Mouse (Mus musculus) adrenal gland, postnatal 14 days (tissue): Measurements from ENCODE around the gene Adcy7. TPM values are rescaled to one million over a fixed set of nuclear protein-coding genes. Genes with fewer than 3 reads are reported as not detected.

Experiments
- DNase-seq: peaks from one replicate; pipeline ENCODE4 v3.0.0; 2021; ENCODE audit warnings: mixed read lengths
- total RNA-seq: library from RNA; stranded (reverse); gene quantifications from 2 replicates; pipeline ENCODE4 v1.2.3, GENCODE M21; 2021

The Adcy7 gene
- total RNA-seq, 1 experiment from 2014 or later, result 5.6 TPM

DNA sequence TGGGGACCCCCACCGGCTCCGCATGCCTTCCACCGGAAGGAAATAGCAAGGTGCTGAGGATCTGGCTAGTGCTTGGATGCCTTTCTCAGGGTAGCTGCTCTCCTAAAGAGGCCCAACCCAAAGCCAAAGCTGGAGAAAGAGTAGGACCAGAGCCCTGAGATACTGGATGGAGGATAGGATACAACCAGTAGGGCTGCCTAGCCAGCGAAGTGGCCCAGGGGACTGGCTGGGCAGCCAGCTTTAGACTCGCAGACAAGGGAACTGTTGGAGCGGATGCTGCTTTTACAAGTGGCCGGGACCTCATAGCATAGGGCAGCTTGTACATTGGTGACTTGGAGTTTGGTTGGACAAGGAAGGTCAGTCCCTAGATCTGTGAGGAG lies 838 bp downstream of the Adcy7 start:
- no peak for DNase-seq

DNA sequence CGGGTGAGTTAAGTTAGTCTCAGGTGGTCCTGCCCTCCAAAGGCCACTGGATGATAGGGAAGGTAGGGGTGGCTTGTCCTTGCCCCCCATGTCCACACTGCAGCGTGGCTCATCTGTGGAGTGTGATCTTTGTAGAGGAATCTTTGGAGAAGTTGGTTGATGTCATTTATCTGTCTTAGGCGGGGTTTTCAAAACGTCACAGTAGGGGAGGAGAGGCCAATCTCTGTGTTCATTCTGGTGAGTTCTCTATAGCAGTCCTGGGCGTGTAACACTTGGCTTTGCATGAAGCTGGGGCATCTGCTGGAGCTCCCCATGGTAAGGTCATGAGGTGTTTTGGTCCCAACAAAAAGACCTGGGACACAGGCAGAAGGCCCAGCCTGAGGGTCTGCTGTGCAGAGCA lies 1.9 kb downstream of the Adcy7 start:
- no peak for DNase-seq

GRCm38 (mm10) chr8:88279220-88279619 lies 7.0 kb downstream of the Adcy7 start:
- DNase-seq, result no peak

- DNase-seq, result no peak
These were observed 7.5 kb downstream of the Adcy7 start for GRCm38 (mm10) chr8:88279670-88280069.

DNA sequence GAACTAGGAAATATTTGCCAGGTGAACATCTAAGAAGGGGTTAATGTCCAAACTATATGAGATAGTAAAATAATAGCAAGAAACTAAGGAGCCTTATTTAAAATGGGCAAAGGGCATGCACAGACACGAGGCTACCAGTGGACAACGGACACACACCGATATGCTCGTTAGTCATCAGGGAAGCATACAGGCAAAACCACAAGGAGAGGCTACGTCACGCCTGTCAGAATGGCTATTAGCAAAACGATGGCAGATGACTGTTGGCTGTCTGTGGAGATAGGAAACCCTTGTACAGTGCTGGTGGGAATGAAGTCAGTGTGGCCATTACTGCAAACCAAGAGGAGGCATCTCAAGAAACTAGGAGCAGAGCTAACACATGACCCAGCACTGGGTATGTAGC lies 8.7 kb downstream of the Adcy7 start:
- no peak for DNase-seq

- DNase-seq, result peak; percentile 90
These were observed 10.5 kb downstream of the Adcy7 start for GRCm38 (mm10) chr8:88282684-88283083.

DNA sequence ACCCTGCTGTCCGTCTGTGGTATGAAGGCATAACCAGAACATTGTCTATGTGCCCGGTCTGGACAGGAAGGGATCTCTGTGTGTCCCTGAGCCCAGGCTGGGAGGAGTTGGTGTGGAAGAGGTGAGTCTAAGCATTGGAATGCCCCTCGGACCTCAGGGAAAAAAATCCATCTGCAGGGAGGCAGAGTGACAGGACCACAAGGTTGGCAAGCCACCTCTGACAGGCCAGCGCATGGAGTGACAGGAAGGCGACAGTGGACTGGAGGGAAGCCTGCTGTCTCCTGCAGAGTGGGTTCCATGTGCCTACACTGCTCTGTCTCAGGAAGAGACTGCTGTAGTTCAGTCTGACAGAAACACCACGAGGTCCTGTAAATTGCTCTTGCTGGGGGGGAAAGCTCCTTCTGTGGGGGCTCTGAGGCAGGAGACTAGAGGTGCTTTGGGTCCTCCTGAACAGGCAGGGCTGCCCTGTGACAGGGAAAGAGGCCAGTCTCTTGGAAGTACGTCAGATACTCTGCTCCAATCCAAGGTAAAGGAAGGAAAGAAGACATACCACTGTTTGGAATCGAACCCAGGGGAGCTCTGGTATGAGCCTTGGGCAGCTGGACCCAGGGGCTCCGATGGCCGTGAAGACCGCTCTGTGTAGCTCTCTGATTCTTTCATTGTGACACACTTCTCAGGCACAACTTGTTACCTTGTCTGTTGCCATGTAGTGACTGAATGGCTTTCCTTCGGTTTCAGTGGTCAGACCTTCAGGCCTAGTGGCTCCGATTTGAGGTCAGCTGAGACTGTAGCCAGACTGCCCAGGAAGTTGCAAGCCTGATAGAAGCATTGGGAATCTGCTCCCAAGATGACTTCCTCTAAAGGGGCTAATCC lies 11.3 kb downstream of the Adcy7 start:
- DNase-seq, result peak; percentile 47

DNA sequence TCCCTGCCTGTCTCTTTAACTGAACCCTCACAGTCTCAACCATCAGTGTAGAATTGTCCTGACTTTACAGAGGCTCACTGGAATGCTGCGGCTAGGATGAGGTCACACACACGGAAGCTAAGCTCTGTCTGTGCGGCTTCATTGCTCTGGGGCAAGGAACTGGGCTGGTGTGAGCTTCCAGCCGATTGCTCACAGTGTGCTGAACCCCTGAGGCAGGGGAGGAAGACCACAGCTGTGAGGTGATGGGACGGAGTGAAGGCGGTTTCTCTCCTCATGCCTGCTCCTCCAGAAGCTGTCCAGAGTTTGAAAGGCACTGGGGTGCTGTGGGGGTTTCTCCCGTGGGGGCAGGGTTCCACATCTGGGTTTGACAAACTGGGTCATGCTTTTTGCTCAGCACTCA lies 12.5 kb downstream of the Adcy7 start:
- no peak for DNase-seq

DNA sequence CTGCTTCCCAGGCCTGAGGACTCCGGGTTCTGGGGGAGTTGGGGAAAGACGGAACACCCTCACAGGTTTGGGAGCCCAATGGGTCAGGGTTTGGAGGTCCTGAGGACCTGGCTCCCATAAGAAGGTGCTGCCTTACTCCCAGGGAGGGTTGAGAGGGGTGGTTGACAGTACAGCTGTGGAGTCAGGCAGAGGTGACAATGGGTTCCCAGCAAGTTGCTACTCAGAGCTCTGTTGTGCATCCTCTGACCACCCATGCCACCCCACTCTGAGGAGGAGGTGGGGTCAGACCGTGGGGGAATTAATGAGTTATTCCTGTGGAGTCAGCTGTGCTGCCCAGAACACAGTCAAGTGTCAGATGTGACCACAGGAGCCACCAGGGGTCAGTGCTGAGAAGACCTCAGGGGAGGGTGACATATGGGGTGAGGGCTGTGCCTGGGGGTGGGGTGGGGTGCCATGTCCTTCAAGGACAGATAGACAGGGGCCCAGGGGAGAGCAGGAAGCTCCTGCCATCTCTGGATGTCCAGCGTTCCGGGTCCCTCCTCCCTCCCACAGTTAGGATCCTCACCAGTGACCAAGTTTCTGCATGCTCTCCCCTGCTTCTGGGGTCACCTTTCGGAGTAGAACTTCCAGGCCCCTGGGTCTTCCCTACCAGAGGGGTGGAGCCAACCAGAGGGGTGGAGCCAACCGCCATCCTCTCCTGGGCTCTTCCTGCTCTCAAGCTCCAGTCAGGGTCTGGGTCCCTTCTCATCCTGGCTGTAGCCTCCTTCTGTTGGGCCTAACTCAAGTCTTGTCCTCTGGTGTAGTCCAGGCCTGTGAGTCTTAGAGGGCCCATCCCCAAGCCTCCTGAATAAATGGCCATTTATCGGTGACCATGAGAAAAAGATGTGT lies 13.5 kb downstream of the Adcy7 start:
- peak; percentile 54 for DNase-seq

DNA sequence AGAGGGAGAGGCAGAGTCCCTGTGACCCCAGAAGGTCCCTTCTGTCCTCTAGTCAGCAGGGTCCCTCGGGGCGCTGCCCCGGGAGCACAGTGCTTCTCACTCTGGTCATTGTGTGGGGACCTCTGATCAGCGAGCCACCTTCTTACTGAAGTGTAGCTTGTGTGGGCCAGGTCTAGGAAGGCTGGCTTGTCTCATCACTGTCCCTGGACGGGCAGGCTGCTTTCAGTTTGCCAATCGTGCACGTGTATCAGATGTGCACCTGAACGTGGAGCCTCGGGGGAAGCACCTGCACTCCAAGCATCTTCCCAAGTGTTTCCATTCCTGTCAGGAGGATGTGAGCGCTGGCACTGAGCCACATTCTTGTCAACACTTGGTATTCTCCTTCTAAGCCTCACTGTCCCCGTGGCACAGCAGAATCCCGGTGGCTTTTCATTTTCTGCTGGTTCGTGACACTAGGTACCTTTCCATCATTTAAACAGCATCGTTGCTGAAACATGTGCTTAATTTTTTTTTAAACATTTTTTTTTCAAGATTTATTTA lies 14.3 kb downstream of the Adcy7 start:
- peak; percentile 24 for DNase-seq

DNA sequence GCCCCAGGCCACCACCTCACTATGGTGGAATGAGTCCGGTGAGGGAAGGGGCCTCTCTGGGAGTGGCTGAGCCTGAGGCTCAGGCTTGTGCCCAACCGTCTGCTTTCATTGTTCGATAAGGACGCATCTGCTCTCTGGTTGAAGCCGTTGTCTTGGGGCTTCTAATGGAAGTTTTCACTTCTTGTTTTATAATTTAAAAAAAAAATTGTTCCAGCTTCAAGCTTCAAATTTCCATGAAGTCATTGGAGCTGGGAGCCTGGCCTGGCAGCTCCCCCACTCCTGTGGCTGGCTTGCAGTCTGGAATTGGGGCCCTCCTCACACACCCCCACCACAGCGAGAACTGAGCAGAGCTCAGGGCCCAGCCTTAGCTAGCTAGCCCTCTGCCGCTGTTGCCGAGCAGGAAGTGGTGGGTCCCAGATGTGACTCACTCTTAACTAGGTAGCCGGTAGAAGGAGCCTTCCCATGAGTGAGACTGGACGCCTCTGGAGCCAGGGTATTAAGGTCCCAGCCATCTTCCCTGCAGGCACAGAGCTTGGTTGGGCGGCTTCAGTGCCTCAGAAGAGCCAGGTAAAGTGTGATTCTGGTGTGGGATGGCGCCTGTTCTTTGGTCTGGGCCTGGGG lies 16.5 kb downstream of the Adcy7 start:
- DNase-seq, result peak; percentile 43

DNA sequence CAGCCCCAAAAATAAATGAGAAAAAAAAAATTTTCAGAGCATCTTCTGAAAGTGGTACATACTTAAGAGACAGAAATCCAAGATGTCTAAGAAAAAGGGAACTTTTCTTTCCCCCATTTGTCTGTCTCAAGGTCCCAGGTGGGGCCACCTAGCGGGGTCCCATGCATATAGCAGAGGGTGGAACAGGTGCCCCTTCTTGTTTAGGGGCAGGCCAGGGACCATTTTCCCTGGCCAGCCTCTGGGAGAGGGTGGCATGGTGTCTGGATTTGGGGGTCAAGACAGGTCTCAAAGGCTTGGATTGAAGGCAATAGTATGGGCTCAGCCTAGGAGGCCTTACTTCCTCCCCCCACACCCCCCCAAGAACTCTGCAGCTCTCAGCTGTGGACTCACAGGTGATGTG lies 17.7 kb downstream of the Adcy7 start:
- DNase-seq, result no peak

DNA sequence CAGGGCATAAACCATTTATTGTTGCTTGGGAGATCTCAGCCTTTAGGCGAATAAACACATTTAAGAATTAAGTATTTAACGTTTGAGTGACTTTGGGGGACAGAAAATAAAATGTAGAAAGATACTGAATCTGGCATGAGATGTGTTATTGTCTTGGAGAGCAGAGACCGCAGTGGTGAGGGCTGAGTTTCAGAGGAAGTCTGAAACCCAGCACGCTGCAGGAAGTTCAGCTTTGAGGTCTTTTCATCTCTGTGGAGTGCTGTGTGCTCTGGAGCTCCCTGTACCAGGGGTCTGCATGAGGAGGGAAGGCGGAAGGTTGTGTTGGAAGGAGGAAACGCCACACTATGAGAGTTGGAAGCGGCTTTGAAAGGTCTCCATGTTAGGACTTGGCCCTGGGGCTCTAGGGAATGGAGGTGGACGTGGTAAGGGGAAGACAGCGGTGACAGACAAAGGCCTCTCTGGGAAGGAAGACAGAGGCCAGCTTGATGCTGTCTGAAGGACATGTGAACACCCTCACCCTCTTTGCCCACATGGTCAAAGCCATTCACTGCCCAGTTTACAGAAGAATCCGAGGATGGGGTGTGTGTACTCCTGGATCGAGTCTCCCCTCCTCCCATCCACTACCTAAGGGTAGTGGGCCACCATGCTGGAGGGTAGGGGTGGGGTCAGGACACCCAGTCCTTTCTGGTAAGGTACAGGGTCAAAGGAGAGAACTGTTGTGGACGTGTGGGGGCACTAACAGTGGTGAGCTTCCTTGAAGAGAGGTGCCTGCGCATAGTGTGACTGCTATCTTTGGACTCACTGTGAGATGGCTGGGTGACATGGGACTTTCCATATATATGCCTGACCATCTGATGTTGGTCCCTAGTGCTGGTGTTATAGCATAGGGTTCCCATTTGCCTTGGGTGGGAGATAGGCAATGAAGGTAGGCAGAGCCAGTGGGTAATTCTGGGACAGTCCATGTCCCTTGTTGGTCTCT lies 18.4 kb downstream of the Adcy7 start:
- DNase-seq, result no peak

GRCm38 (mm10) chr8:88291305-88291690 lies 19.1 kb downstream of the Adcy7 start:
- DNase-seq, result no peak

GRCm38 (mm10) chr8:88292926-88293325 lies 20.7 kb downstream of the Adcy7 start:
- no peak for DNase-seq

DNA sequence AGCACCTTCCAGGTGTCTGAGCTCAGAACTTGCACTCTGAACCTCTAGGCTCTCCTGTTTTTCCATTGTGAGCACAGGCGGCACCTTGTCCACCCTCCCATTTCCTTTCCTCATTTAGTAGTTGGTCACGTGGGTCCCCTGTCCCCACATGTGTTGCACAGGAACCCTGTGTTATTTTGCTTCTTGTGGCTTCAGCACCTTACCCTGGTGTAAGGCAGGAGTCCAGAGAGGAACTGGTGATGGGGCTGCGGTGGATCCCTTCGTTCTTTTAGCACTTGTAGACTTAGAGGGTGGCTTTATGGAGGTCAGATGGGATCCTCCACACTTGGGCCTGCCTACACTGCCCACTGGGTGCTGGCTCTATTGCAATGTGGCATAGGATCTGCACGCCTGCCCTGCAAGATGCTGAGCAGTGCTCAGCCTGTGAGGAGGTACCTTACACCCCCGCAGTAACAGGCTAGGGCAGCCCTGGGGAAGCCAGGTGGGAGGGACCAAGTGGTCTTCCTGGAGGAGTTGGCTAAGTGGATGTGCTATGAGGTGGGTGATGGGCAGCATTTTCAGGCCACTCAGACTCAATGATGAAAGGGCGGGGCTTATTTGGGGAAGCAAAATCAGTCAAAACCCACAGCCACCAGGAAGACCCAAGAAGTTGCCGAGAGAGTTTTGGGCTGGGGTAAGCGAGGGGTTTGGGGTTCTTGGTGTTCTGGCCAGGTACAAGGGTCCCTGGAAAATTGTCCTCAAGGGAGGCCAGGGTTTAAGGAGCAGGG lies 21.6 kb downstream of the Adcy7 start:
- no peak for DNase-seq

DNA sequence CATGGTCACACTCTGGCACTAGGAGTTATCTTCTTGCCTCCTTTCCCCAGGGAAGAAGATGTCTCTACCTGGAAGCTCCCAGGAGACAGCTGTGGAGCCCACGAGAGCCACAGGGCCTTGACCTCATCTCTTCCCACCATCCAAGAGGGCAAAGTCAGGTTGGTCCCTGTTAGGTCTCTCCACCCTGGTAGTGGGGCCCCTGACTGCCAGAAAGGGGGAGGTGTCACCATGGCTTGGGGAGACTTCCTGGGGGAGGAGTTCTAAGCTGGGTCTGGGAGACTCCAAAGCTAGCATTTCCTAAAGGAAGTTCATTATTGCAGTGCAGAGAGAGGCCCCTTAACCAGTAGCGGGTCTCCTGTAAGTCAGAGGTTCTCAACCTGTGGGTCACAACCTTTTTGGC lies 22.8 kb downstream of the Adcy7 start:
- DNase-seq, result no peak

DNA sequence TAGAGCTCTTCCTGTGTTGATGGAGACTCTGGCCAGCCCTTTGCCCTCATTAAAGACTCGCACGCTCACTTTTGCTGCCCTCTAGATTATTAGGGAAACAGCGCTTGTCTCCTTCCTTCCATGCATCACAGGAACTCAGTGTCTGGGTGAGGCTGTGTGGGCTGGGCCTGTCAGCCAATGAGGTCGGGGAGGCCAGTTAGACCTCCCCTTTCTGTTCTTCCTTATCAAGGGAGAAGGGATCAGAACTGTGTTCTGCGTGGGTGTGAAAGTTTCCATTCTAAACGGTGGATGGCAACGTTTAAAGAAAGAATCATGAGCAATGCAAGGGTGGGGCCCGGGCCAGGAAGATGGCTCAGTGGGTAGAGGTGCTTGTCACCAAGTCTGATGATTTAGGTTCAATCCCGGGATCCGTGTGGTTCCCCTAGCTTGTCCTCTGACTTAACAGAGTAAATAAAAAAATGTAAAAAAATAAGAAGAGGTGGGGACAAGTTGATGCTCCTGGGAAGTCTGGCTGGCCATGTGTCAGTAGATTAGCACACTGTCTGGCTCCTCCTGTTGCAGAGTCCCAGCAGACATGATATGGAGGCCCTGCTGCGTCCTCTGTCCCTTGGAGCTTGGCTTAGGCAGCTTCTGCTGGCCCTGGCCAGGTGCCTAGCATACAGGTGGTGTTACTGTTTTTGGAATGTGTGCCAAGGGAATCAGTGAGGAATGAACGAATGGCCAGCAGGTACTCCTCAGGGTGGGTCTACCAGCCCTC lies 26.0 kb downstream of the Adcy7 start:
- peak; percentile 43 for DNase-seq

DNA sequence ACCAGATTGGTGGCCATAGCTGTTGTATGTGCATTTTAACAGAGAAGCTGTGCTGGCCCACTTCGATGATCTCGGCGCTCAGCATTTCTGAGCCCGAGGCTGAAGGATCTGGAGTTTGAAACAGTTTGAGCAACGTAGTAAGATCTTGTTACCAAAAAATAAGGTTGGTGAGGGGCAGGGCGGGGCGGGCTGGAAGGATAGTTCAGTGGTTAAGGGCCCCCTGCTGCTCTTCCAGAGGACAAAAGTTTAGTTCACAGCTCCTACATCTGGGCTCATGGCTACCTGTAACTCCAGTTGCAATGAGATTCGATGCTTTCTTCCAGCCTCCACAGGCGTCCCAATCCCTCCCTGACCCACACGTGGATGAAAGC lies 26.5 kb downstream of the Adcy7 start:
- DNase-seq, result no peak
